ENCODE assay signal across 29 mouse cellular contexts in genomic region chr17:5390682-5391081, GRCm38 (mm10). TPM values are rescaled to one million over a fixed set of nuclear protein-coding genes. Genes with fewer than 3 reads are reported as not detected.
DNase-seq lines count a peak whose midpoint lies in the region; ATAC-seq lines count a peak whose summit lies in the region.
"Had no signal": no experiment of that assay in that cellular context is flagged by ENCODE, and none has a peak within 500 bp of the region (broad histone marks: within the 10 kb centered on the region; RNA-seq: fewer than 3 reads in every experiment).

No protein-coding gene starts in this region.

- H3K4me2 ChIP-seq in midbrain, embryonic 14.5 days (ENCODE audit: low read length), result no peak overlapping the region
- H3K4me2 ChIP-seq in hindbrain, embryonic 14.5 days (replicated peaks), result no peak overlapping the region
- H3K4me2 ChIP-seq in hindbrain, embryonic 16.5 days (ENCODE audit: low read length), result no peak overlapping the region
- H3K4me2 ChIP-seq: embryonic facial prominence, embryonic 15.5 days; forebrain, embryonic 13.5 days; liver, embryonic 13.5 days; stomach, embryonic 15.5 days had no signal

- peaks cover 4% of the 10 kb centered on the region; the same call in 1 of the 2 replicates for H3K9me3 ChIP-seq in midbrain, embryonic 14.5 days (ENCODE audit: control insufficient read depth, low read length)
- no peaks in the 10 kb centered on the region; the same call in 1 of the 2 replicates for H3K9me3 ChIP-seq in midbrain, embryonic 10.5 days (replicated peaks)
- H3K9me3 ChIP-seq in hindbrain, embryonic 14.5 days (ENCODE audit: control insufficient read depth, low read length), result 0 out of 2 replicates have a peak, but pooled peaks cover 2% of the 10 kb centered on the region
- no peaks in the 10 kb centered on the region for H3K9me3 ChIP-seq in hindbrain, embryonic 16.5 days (ENCODE audit: control insufficient read depth, low read length)
- H3K9me3 ChIP-seq: embryonic facial prominence, embryonic 10.5 days; embryonic facial prominence, embryonic 15.5 days; forebrain, embryonic 13.5 days; liver, embryonic 13.5 days; stomach, embryonic 15.5 days had no signal

- no peaks in the 10 kb centered on the region for H3K27me3 ChIP-seq in midbrain, embryonic 14.5 days (ENCODE audit: control insufficient read depth, insufficient read depth, low read length)
- peaks cover 5% of the 10 kb centered on the region; the same call in 1 of the 2 replicates for H3K27me3 ChIP-seq in midbrain, embryonic 10.5 days (ENCODE audit: low read depth, poor library complexity, severe bottlenecking)
- no peaks in the 10 kb centered on the region for H3K27me3 ChIP-seq in hindbrain, embryonic 14.5 days (ENCODE audit: control insufficient read depth, insufficient read depth, low read length)
- H3K27me3 ChIP-seq in hindbrain, embryonic 16.5 days (replicated peaks; ENCODE audit: control insufficient read depth, insufficient read depth, low read length), result no peaks in the 10 kb centered on the region
- H3K27me3 ChIP-seq: embryonic facial prominence, embryonic 15.5 days; liver, embryonic 13.5 days; stomach, embryonic 15.5 days had no signal

- H3K9ac ChIP-seq in midbrain, embryonic 14.5 days (replicated peaks; ENCODE audit: low read length), result no peak overlapping the region
- H3K9ac ChIP-seq in hindbrain, embryonic 14.5 days, result no peak overlapping the region
- no peak overlapping the region for H3K9ac ChIP-seq in hindbrain, embryonic 16.5 days (ENCODE audit: low read depth, low read length)
- H3K9ac ChIP-seq: embryonic facial prominence, embryonic 15.5 days; forebrain, embryonic 13.5 days; liver, embryonic 13.5 days; stomach, embryonic 15.5 days had no signal

- DNase-seq in midbrain, embryonic 14.5 days, result peak; percentile 35
- no peak for DNase-seq in midbrain, embryonic 10.5 days (ENCODE audit: low spot score)
- no peak for DNase-seq in hindbrain, embryonic 14.5 days (ENCODE audit: low spot score)
- peak; percentile 69 for DNase-seq in retina, postnatal 1 day
- no peak for DNase-seq in left cerebral cortex, adult 18-20 months (ENCODE audit: low spot score in 2 of 2)
- DNase-seq: adrenal gland, adult 2 months; adrenal gland, postnatal 36 days; B cell, adult 2 months; cerebellum, adult 8-10 months; cerebellum, postnatal 25 days; gastrocnemius, postnatal 14 days; heart, postnatal 14 days; kidney, adult 8-10 months; layer of hippocampus, adult 9-11 months; liver, embryonic 13.5 days; lung, adult 18-20 months; lung, postnatal 10 days; right cerebral cortex, postnatal 25 days had no signal

- peaks cover 6% of the 10 kb centered on the region; the same call in 1 of the 2 replicates for H3K4me1 ChIP-seq in midbrain, embryonic 14.5 days (ENCODE audit: control insufficient read depth, insufficient read depth, low read length)
- H3K4me1 ChIP-seq in midbrain, embryonic 10.5 days, result no peaks in the 10 kb centered on the region
- peaks cover 11% of the 10 kb centered on the region; the same call in 1 of the 2 replicates for H3K4me1 ChIP-seq in hindbrain, embryonic 14.5 days (replicated peaks; ENCODE audit: control insufficient read depth, insufficient read depth, low read length)
- H3K4me1 ChIP-seq in hindbrain, embryonic 16.5 days (ENCODE audit: control insufficient read depth, insufficient read depth, low read depth, low read length), result peaks cover 6% of the 10 kb centered on the region; the same call in 1 of the 2 replicates
- H3K4me1 ChIP-seq: embryonic facial prominence, embryonic 15.5 days; liver, embryonic 13.5 days; stomach, embryonic 15.5 days had no signal

- no peak for ATAC-seq in midbrain, embryonic 14.5 days (ENCODE audit: low FRiP score, low TSS enrichment)
- no peak for ATAC-seq in hindbrain, embryonic 14.5 days (ENCODE audit: low FRiP score)
- peak; percentile 63; the same call in 1 of the 2 replicates for ATAC-seq in hindbrain, embryonic 16.5 days
- ATAC-seq: forebrain, embryonic 13.5 days; intestine, embryonic 16.5 days had no signal

- no peak overlapping the region for H3K4me3 ChIP-seq in midbrain, embryonic 14.5 days (replicated peaks; ENCODE audit: low read depth, low read length)
- H3K4me3 ChIP-seq in midbrain, embryonic 10.5 days, result no peak overlapping the region
- no peak overlapping the region for H3K4me3 ChIP-seq in hindbrain, embryonic 14.5 days (replicated peaks; ENCODE audit: low read length)
- H3K4me3 ChIP-seq in hindbrain, embryonic 16.5 days (ENCODE audit: low read length), result no peak overlapping the region
- H3K4me3 ChIP-seq: embryonic facial prominence, embryonic 10.5 days; embryonic facial prominence, embryonic 15.5 days; forebrain, embryonic 13.5 days; liver, embryonic 13.5 days; stomach, embryonic 15.5 days had no signal

- no peaks in the 10 kb centered on the region for H3K36me3 ChIP-seq in midbrain, embryonic 14.5 days (ENCODE audit: control insufficient read depth, insufficient read depth, low read length)
- H3K36me3 ChIP-seq in midbrain, embryonic 10.5 days, result no peaks in the 10 kb centered on the region
- H3K36me3 ChIP-seq in hindbrain, embryonic 14.5 days (replicated peaks; ENCODE audit: control insufficient read depth, insufficient read depth), result no peaks in the 10 kb centered on the region
- H3K36me3 ChIP-seq in hindbrain, embryonic 16.5 days (ENCODE audit: control insufficient read depth, insufficient read depth, low read length), result no peaks in the 10 kb centered on the region
- H3K36me3 ChIP-seq: embryonic facial prominence, embryonic 10.5 days; embryonic facial prominence, embryonic 15.5 days; liver, embryonic 13.5 days; stomach, embryonic 15.5 days had no signal

- WGBS in midbrain, embryonic 14.5 days, result 53% methylated on average over 10 of the region's 10 CpGs
- 75% methylated on average over 10 of the region's 10 CpGs for WGBS in midbrain, embryonic 10.5 days
- 54% methylated on average over 10 of the region's 10 CpGs for WGBS in hindbrain, embryonic 14.5 days
- 43% methylated on average over 10 of the region's 10 CpGs for WGBS in hindbrain, embryonic 16.5 days

- H3K27ac ChIP-seq in midbrain, embryonic 14.5 days (replicated peaks; ENCODE audit: low read depth, low read length), result peak overlapping the region; percentile 41; the same call in 1 of the 2 replicates
- no peak overlapping the region for H3K27ac ChIP-seq in midbrain, embryonic 10.5 days (replicated peaks)
- peak overlapping the region; percentile 38 for H3K27ac ChIP-seq in hindbrain, embryonic 14.5 days
- H3K27ac ChIP-seq in hindbrain, embryonic 16.5 days (ENCODE audit: low read depth, low read length), result peak overlapping the region; percentile 45; the same call in 1 of the 2 replicates
- H3K27ac ChIP-seq: embryonic facial prominence, embryonic 10.5 days; embryonic facial prominence, embryonic 15.5 days; forebrain, embryonic 13.5 days; kidney, postnatal 0 days; liver, embryonic 13.5 days; macrophage; stomach, embryonic 15.5 days had no signal

RNA-seq across cellular contexts. Expression of gene Ldhal6b, which starts 27.9 kb away (rescaled TPM):
- not detected in 2 replicates for polyA plus RNA-seq in midbrain, embryonic 14.5 days (2014; fragmentation: Nextera tagmentation; extraction: Ambion mirVana)
- not detected in 2 replicates for polyA plus RNA-seq in midbrain, embryonic 10.5 days (2016; fragmentation: Nextera tagmentation; extraction: Ambion mirVana)
- 0.20 TPM in 1 of 2 replicates, not detected in the other for polyA plus RNA-seq in hindbrain, embryonic 14.5 days (2014; fragmentation: Nextera tagmentation; extraction: Ambion mirVana)
- polyA plus RNA-seq in hindbrain, embryonic 16.5 days (2015; fragmentation: Nextera tagmentation; extraction: Ambion mirVana), result not detected in 2 replicates
- total RNA-seq in left cerebral cortex, adult 18-20 months (2021), result 1 to 10 TPM in 1 of 2 experiments, under 1 TPM in 1; 0.94 to 1.3 TPM
- polyA plus RNA-seq: embryonic facial prominence, embryonic 10.5 days; embryonic facial prominence, embryonic 15.5 days; forebrain, embryonic 13.5 days; heart, embryonic 14.5 days; intestine, embryonic 16.5 days; kidney, postnatal 0 days; large intestine, adult 2 months; liver, embryonic 13.5 days; neural tube, embryonic 11.5 days; stomach, embryonic 15.5 days had no signal

RNA-seq across cellular contexts. Expression of gene Tmem242, which starts 49.4 kb away (rescaled TPM):
- polyA plus RNA-seq in midbrain, embryonic 14.5 days (2014; fragmentation: Nextera tagmentation; extraction: Ambion mirVana), result 110 and 121 TPM in 2 replicates
- 133 and 136 TPM in 2 replicates for polyA plus RNA-seq in midbrain, embryonic 10.5 days (2016; fragmentation: Nextera tagmentation; extraction: Ambion mirVana)
- polyA plus RNA-seq in hindbrain, embryonic 14.5 days (2014; fragmentation: Nextera tagmentation; extraction: Ambion mirVana), result 105 and 111 TPM in 2 replicates
- 112 and 118 TPM in 2 replicates for polyA plus RNA-seq in hindbrain, embryonic 16.5 days (2015; fragmentation: Nextera tagmentation; extraction: Ambion mirVana)
- total RNA-seq in left cerebral cortex, adult 18-20 months (2021), result 10 to 100 TPM; 76.2 to 79.1 TPM

Comparison
In these comparisons a context has a peak if more than half of its experiments do, and no peak if none do; other contexts are left out.
1. DNase-seq: peak in midbrain, embryonic 14.5 days (single experiment) and retina, postnatal 1 day (single experiment); none in midbrain, embryonic 10.5 days (single experiment), hindbrain, embryonic 14.5 days (single experiment) and left cerebral cortex, adult 18-20 months (0 of 2).